Mouse (Mus musculus) gastrocnemius, postnatal 10 days (tissue): Measurements from ENCODE around the gene Cntfr. TPM values are rescaled to one million over a fixed set of nuclear protein-coding genes. Genes with fewer than 3 reads are reported as not detected.

Experiments used
- DNase-seq: peaks from one replicate; pipeline ENCODE4 v3.0.0; 2021; ENCODE audit warnings: mixed read lengths
- total RNA-seq, 2 experiments: library from RNA; stranded (reverse); gene quantifications; 2 replicates each; pipeline ENCODE4 v1.2.3; 2021

The Cntfr gene
- total RNA-seq, 2 experiments from 2014 or later: 20.1 to 28.2 TPM

DNA sequence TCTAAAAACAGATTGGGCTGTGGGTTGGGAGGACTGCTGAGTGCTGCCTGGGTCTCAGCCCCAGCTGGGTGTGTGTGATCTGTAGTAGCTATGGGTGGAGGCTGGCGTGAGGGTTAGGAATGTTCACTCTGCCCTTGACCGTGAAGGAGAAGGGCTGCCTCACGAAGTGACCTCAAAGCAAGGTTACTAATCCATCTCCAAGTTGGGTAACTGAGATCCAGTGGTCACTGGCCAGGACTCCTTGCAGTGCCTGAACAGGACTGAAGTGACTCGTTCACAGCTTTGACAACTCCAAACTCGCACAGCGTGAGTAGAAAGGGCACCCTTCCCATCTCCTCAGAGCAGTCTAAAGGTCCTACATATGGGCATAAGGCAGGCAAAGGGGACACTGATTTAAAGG, 18.0 kb downstream of the Cntfr start:
- DNase-seq: no peak

DNA sequence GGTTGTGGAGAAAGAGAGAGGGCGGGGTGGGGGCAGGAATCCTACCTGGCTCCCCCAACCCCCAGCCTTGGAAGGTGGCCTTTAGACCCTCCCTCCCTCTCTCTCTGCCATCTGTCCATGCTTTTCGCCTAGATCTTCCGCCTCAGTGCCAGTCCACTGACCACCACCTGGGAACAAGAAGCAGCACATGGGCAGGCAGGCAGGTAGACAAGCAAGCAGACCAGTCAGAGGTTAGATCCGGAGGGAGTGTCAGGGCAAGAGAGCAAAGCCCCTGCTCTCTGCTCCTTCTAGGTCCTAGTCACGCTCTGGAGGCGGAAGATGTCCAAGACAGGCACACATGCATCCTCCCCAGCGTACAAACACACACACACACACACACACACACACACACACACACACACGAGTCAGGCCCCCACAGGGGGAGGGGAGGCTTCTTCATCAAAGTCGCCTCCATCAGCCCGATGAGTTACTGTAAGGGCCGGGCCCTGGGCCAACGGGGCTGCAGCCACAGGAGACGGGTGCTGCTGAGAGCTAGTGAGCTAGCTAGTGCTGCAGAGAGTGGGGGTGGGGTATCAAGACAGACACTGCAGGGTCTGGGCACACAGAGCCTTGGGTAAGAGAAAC, 19.8 kb downstream of the Cntfr start:
- DNase-seq: peak; percentile 54

DNA sequence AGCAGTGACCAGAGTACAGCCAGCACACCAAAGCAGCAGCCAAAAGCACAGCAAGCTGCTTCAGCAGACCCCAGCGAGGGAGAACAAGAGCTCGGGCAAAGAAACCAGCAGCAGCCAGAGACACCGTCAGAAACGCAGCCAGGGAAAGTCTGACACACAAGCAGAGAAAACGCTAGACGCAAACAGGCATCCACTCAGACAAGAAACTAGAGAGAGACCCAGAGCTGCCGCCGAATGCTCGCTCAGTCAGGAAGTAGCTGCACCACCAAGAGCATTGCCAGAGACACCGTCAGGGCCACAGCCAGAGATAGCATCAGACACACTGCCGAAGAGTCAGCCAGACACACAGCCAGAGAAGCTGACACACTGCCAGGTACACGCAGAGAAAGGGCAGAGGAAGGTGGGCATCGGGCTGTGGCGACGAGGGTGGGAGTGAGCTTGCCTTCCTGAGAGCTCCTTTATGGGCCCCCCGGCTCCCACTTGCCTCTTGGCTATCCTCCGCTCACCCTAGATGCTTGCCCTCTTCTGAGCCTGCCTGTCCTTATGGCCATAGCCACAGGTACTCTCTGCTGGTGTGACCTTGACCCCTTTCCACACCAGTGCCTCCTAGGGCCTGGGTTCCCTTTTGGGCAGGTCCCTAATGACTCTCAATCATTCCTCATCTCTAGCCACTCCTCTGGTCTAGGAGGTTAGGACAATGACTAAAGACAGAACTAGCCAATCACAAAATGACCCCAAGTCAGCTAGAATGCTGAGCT, 20.5 kb downstream of the Cntfr start:
- DNase-seq: no peak

DNA sequence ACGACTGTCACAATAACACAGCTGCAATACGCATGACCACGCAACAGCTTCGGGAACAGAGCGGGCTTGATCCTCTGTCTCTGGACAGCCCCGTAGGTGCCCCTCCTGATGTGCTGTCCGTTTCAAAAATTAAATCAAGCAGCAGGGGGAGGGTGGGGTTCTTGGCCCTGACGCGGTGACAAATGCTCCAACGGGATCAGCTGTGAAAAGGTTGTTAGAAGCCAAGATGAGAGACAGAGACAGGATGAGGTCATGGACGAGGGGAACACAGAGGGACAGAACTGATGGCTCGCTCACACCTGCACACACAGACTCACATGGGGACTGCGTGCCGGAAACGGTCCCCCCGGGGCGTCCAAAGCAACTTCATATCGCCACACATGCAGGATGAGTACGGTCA, 23.7 kb downstream of the Cntfr start:
- no peak for DNase-seq

DNA sequence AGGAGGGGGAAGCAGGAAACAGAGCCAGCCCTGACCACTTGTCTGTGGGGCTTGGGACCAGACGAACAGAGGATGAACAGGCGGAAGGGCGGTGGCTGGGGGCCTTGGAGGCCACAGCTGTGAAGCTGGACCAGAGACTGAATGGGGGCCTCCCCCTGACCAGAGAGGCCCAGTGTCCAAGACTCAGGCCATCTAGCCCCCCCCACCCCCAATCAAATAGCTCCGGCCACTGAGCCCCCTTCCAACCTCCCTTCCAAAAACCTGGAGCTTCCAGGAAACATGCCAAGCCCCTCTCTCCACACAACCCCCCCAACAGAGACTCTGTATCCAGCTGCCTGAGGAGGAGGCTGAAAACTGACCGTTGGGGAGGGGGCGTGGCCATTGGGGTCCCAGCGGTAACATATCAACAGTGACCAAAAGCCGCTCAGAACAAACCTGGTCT, 24.3 kb downstream of the Cntfr start:
- DNase-seq: peak; percentile 37

DNA sequence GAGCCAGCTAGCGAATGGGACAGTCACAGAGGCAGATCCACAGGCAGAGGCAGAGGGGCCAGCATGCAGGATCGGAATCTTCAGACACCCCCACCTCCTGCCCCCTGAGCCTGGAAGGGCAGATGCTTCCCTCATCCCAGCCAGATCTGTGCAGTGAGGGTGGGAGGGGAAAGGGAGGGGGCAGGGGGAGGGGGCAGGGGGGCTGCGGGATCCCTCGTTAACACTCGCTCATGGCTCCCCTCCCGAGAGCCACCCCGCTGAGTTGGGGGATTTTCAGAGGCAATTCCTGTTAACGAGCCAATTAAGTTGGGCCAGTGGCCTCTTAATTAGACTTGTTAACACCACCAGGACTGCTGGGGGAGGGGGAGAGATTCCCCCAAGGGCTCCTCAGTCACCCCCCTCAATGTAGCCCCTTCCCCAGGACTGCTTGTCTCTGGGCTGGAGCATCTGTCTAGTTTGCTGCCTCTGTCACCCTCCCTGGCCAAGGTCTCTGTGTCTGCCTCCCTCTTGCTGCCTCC, 24.9 kb downstream of the Cntfr start:
- DNase-seq: no peak

DNA sequence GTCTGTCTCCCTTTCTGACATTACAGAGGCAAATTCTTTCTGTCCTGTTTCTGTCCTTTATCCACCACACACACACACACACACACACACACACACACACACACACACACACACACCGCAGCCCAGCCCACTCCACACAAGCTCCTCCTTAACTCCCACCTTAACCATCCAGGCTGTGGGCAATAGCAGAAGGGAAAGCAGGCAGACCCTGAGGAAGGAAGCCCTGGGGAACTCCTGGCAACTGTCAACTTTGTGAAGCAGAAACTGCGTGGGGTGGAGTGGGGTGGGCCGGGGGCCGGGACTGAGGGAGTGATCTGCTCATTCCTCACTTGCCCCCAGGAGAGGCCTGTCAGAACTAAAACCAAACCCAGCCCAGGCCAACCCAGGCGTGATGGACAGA, 25.4 kb downstream of the Cntfr start:
- no peak for DNase-seq

DNA sequence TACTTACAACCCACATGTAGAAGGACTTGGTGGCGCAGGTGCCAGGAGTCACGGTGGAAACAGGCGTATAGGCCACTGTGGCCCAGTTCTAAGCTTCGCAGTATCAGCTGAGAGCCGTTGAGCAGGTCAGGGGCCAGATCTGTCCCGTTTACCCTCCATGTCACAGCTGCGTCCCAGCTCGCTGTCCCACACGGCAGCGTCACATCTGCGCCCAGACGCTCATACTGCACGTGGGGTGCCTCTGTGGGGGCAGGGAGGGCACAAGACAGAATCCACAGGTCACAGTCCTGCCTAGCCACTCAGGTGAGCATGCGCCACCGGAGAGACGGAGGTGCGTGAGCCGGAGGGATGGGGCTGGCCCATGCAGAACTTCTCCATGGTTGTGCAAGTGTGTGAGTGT, 26.1 kb downstream of the Cntfr start:
- DNase-seq: no peak

DNA sequence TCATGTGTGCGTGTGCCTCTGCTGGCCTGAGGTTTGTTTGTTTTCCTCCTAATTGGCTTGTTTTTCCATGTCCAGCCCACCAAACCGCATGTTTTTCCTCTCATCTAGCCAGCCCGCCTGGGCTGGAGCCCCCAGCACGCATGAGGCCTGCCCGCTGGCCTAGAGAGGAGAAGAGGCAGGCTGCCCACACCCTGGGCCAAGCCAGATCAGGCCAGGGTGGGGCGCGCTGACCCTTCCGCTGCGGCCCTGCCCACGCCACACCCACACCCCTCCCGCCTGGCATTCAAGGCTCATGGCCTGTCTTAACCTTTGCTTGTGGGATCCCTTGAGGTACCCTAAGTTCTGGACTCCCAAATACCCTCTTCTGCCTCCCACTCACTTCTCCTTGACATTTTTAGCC, 30.2 kb downstream of the Cntfr start:
- DNase-seq: no peak

DNA sequence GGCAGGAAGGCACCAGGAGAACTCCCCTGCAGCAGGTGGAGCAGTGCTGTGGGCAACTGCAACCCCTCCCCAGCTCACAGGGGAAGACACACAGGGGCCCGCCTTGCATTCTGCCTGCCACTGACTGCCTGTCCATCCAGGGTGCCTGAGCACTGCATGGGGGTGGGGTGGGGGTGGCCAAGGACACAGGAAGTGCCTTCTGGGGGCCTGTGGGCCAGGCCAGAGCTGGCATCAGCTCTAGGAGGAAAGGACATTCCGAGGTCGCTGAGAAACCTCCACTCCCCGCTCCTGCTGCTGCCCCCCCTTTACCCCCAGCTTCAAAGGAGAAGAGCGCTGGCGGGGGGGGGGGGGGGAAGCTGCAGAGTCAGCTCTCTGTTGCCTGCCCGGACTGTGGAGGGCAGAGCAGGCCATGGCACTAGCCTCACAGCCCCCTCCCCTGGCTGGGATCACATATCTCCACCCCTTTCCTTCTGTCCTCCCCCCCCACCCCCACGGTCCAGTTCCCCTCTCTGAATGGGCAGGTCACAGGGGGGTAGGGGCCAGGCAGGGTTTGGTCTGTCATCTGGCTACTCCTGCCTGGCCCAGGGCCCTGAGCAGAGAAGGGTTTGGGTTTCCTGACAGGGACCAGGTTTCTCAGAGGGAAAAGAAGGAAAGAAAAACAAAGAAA, 31.7 kb downstream of the Cntfr start:
- DNase-seq: no peak

DNA sequence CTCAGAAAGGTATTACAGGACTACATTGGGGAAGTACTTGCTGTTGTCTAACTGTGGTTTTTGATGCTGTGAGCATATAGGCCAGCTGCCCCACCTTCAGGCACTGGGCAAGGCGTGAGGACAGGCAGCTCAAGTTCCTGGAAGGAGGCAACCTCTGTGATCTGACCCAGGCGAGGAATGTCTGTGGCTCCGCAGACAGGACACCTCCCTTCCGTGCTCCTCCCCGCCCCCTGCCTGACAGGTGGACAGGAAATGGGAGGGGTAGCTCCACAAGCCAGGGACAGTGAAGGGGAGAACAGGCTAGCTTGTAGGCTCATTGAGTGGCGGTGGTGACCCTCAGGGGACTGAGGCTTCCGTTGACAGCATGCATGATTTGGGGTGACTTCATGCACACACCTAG, 32.4 kb downstream of the Cntfr start:
- no peak for DNase-seq

DNA sequence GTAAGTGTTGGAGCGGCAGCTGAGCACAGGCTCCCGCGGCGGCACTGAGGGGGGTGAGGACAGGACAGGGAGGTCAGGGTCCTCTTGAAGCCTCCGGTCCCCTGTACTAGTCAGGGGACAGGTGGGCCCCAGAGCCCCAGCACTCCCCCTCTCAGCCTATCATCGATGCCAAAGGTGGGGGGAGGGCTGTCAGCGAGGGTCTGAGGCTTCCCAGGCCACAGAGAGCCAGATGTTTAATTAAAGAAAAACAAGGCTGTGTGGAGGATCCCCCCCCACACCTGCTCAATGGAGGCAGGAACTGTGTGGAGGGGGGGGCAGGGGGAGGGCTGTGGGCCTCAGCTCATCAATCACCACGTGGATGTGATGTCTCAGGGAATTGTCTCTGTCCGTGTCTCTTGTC, 33.3 kb downstream of the Cntfr start:
- DNase-seq: no peak

DNA sequence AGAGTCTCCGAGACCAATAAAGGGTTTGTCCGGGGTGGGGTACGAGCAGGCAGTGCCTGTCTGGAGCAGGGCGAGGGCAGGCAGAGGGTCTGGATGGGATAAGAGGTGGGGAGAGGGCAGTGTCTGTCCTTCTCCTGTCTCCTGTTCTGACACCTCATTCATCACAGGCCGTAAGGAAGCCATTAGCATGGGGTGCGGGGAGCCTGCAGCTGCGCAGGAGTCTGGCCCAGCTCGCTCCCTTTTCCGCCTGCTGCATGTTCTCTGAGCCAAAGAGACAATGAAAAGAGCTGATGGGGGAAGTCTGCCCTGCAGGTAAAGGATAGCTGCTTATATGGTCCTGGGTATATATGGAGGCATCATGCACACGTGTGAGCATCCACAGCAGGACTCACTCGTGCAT, 34.2 kb downstream of the Cntfr start:
- no peak for DNase-seq

DNA sequence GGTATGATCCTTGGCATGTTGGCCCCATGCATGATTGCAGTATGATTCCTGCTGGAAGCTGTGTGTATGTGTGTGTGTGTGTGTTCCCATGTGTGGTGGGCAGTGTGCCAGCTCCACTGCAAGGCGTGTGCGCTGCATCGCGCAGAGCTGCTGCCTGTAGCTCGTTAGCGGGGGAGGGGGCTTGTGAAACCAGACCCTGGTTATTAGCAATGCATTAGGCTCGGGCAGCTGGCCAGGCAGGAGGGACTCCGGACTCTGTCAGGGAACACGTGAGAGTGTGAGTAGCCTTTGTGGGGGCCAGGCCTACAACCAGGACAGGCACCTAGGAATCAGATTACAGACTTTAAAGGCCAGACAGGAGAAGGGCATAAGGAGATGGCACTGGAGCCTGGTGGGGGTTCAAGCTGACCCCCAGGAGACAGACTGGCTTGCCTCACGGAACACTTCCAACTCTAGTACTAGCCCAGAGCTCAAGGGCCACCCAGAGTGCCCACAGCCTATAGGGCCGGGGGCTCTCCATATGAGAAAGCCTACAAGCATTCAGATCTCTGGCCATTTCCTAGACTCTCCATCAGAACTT, 35.9 kb downstream of the Cntfr start:
- DNase-seq: no peak

DNA sequence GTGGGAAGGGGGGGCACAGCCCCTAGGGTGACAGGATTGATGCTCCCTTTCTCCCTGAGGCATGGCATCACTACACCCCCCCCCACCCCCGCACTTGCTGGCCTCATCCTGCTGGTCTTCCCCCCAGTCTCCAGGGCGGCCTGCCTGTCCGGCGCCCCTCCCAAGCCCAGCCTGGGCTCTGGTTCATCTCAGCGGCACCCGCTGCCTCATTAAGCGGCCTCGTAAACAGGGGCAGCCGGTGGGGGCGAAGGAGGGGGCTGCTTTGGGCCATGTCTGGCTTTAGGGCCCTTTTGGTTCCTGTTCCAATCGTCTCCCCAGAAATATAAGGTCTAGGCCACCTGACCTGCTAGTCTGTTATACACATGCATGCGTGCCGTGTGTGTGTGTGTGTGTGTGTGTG, 37.3 kb downstream of the Cntfr start:
- DNase-seq: no peak

DNA sequence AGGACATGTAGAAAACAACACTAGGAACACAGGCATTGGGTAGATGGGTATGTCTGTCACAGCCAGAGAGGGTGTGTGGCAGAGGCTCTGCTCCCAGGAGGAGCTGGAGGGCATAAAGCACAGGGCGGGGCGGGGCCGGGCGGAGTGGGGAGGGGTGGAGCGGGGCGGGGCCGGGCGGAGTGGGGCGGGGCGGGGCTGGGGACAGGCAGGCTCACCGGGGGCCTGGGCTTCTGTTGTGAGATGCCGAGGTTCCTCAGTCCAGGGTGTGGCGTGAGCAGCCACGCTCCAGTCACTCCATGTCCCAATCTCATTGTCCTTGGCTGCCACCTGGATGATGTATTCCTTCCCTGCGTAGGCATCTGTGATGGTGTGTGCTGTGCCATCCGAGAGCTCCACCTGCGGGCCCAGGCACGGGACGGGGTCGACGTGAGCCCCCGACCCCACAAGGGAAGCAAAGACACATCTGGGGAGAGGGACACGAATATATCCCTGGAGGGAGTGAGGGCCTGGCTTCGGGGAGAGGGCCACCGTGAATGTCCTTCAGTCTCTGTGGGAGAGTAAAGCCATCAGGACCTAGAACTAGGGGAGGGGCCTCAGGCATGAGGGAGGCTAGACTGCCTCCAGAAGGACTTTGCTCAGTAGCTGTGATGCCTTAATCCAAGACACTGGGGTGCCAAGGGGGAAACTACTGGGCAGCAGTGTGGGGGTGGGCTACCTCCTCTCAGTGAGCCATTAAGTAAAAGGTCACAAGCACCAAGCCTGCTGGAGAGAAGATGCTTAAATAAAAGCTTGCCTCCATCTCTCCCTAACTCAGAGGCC, 38.1 kb downstream of the Cntfr start:
- DNase-seq: no peak

DNA sequence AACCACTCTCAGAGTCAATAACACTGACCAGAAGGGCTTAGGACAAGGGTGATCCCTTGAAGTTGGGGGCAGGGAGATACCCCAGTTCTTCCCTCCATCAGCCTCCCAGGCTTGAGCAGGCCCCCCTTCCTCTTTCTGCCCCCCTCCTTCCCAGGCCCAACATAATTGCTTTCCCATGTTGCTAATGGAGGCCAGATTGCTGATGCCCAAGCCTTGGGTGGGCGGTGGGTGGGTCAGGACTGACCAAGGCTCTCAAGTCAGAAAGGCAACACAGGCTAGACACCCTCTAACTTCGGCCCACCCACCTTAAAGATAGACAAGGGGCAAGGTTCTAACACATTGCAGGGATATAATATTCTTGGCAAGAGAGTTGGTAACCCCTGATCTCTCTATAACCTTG, 41.4 kb downstream of the Cntfr start:
- DNase-seq: no peak

DNA sequence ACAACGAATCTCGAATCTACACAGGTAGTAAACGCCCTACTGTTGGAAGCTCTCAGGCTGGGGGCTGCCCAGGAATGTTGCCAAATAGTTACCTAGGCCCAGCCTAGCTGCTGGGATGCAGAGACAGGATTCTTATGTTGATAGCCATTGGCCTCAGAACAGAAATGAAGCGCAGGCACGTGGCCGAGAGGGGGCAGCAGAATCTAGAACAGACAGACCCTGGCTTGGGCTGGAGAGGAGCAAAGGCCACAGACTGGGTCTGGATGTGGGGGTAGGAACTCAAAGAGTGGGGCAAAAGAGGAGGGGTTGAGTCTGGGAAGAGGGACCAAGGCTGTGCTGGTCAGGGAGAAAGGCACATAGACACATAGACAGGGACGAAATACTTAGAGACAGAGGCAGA, 42.7 kb downstream of the Cntfr start:
- peak; percentile 71 for DNase-seq

DNA sequence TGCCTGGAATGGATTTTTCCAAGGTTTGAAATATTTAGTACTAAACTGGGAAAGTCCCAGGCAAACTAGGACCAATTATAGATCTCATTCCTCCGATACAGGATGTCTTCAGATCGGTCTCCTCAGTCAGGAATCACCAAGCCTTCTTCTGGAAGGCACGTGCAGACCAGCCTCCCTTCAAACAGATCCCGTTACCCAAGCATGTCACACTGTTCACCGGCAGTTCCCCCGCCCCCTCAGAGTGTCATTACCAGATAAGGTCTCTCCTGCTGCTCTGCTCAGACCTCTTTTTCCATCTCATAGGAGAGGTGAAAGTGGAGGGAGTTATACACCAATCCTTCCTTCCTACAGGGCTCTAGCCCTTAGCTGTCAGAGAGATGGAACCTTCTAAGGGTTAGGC, 43.2 kb downstream of the Cntfr start:
- DNase-seq: no peak

DNA sequence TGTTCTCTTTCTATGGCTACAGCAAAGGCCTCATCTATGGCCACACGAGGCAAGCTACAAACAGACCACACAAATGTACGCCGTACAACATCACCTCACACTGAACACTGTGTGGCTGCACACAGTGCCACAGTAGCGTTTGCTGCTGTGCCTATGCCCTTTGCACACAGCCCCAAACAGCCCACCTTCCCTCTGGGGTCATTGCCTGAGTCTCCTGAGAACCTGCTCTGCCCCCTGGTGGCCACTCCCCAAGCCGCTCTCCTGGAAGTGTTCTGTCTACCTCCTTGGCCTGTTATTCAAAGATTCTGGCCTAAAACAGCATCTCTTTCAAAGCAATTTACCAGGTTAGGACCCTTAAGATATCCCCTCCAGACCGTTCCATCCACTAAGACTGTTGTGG, 43.6 kb downstream of the Cntfr start:
- peak; percentile 84 for DNase-seq

DNA sequence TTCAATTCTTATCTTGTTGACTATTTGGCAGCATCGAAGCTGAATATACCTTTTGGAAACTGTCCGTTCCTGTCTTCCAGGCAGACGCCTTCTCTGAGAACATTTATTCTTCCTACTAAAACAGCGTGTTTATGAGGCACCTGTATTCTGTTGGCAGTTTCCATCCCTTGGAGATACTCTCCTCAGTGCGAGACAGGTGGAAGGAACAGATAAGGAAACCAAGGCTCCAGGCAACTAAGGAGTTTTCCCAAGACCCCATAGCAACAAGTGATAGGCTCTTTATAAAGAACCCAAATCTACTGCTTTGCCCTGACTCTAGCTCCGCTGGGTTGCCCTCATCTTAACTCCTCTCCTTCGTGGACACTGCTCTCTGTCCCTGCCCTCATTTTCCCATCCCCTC, 48.3 kb downstream of the Cntfr start:
- DNase-seq: no peak

DNA sequence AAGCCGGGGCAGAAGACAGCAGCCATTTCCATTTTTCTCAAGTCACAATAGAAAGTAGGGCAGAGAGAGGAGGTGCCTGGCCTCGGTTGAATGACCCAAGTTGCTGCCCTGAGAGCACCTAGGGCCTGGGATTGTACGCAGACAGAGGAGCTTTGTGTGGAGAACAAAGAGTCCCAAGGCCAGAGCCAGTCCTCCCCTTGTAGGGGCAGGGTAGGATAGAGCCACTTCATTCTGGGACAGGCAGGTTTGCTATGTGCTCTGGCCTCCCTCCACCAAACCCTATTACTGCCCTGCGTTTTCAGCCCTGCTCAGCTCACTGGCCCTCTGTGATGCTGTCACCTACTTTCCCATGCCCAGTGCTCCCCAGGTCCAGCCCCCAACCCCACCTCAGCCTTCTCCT, 48.7 kb downstream of the Cntfr start:
- no peak for DNase-seq
